Mouse (Mus musculus): Measurements from ENCODE around the gene Serpinb8.

GRCm38 (mm10) chr1:107638056-107638455, 48.2 kb downstream of the Serpinb8 start:
- TF ChIP-seq CTCF (IDR thresholded peaks at IDR 0.05; ENCODE audit: borderline replicate concordance, insufficient read depth, low read length): no peak
- no peak for TF ChIP-seq POLR2A (IDR thresholded peaks at IDR 0.05; ENCODE audit: low read depth, low read length)

Data from embryonic fibroblast, embryonic 13.5 days (primary cell).